Mouse (Mus musculus) forebrain, postnatal 0 days (tissue): ENCODE results near the gene Gm17693. TPM values are rescaled to one million over a fixed set of nuclear protein-coding genes. Genes with fewer than 3 reads are reported as not detected.
"Not testable (repeated sequence)": the region's sequence is repeated elsewhere in the genome, so short reads cannot be mapped to it uniquely, and the experiment has no call there.

ENCODE experiments used
- ATAC-seq: fragments of 200-750 bp; cut with Nextera tagmentation; 2 replicates; pipeline ENCODE4 v1.8.0; 2017; ENCODE audit warnings: mild to moderate bottlenecking, moderate library complexity
- DNase-seq: peaks from one replicate; pipeline ENCODE4 v3.0.0-alpha.2; 2015
- H3K27ac ChIP-seq: fragments of 300-500 bp; sonication (generic); 2 replicates; pipeline ENCODE4 v1.5.1; 2014; ENCODE audit warnings: low read depth, mild to moderate bottlenecking, antibody characterized with exemption, low read length, moderate library complexity, mixed read lengths
- H3K27me3 ChIP-seq: fragments of 300-500 bp; sonication (generic); 2 replicates; pipeline ENCODE4 v1.6.1; 2014; ENCODE audit warnings: mild to moderate bottlenecking, low read length, mixed read lengths; ENCODE audit not compliant: insufficient read depth
- H3K36me3 ChIP-seq: fragments of 300-500 bp; sonication (generic); 2 replicates; pipeline ENCODE4 v1.6.1; 2014; ENCODE audit warnings: mild to moderate bottlenecking, moderate library complexity; ENCODE audit not compliant: insufficient read depth
- H3K4me1 ChIP-seq: fragments of 300-500 bp; sonication (generic); 2 replicates; pipeline ENCODE4 v1.6.1; 2014; ENCODE audit warnings: antibody characterized with exemption; ENCODE audit not compliant: insufficient read depth
- H3K4me2 ChIP-seq: fragments of 300-500 bp; sonication (generic); 2 replicates; pipeline ENCODE4 v1.6.1; 2014; ENCODE audit warnings: low read depth, mild to moderate bottlenecking, moderate library complexity
- H3K4me3 ChIP-seq: fragments of 300-500 bp; sonication (generic); 2 replicates; pipeline ENCODE4 v1.5.1; 2014; ENCODE audit warnings: low read depth, low read length, mixed read lengths
- H3K9ac ChIP-seq: fragments of 300-500 bp; sonication (generic); 2 replicates; pipeline ENCODE4 v1.6.1; 2014; ENCODE audit warnings: mild to moderate bottlenecking
- H3K9me3 ChIP-seq: fragments of 300-500 bp; sonication (generic); 2 replicates; pipeline ENCODE4 v1.6.1; 2016; ENCODE audit warnings: low read length
- WGBS: fragments of 180-500 bp; shearing (Covaris S2); extraction: QIAGEN DNeasy Blood & Tissue Kit; methylation state at CpG from one replicate; pipeline ENCODE4 v1.1.7; 2014; 5-methylcytosine and 5-hydroxymethylcytosine counted together
- polyA plus RNA-seq: library from polyadenylated mRNA; unstranded; fragments of >200 nt; fragmentation: Nextera tagmentation; extraction: Ambion mirVana; gene quantifications from 2 replicates; pipeline ENCODE4 v1.2.1, GENCODE M21; 2015
- total RNA-seq: library from RNA; depleted of rRNA; stranded (reverse); fragments of >200 nt; gene quantifications from 2 replicates; pipeline ENCODE4 v1.2.3, GENCODE M21; 2014; rRNA removed

Gm17693 gene
- total RNA-seq (not detected in 2 replicates), polyA plus RNA-seq (not detected in 2 replicates)

DNA sequence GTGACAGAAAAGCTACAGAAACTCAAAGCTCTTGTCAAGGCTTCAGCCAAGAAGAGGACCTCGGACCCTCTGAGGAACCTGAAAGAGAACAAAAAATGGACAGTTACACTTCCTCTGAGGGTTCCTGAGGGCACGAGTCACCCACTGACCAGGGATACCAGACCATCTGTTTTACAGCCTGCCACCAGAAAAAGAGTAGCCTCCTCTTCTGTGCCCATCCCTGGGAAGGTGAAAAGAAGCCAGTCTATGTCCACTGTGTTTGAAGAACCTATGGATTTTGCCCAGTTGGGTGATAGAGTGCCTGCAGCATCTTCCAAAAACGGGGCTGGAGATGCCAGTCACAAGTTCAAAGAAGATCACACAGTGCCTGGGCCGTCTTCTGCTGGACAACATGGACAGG lies at the start of gene Gm17693:
Gm17693 (plus strand) TSS at position 301 of the 400 bp plus-strand sequence.
- no CpG with 5 or more reads among the region's 4 CpGs for WGBS
- DNase-seq, H3K27ac ChIP-seq, H3K36me3 ChIP-seq, H3K4me2 ChIP-seq, H3K9me3 ChIP-seq, H3K9ac ChIP-seq, H3K27me3 ChIP-seq, H3K4me1 ChIP-seq, H3K4me3 ChIP-seq, ATAC-seq: not testable (repeated sequence)
